Mouse (Mus musculus) bone marrow, adult 2 months (tissue): ENCODE measurements around the gene Hs2st1.

Source experiments
- CTCF ChIP-seq: fragments of 200-500 bp; IDR thresholded peaks from 2 replicates; pipeline ENCODE4 v1.5.1; 2011; ENCODE audit warnings: low read length, control low read depth; ENCODE audit not compliant: control insufficient read depth, insufficient read depth
- POLR2A ChIP-seq: fragments of 200-500 bp; IDR thresholded peaks from 2 replicates; pipeline ENCODE4 v1.6.1; 2011; ENCODE audit warnings: low read depth, mild to moderate bottlenecking, control low read depth, low read length, borderline replicate concordance; ENCODE audit not compliant: control insufficient read depth

DNA sequence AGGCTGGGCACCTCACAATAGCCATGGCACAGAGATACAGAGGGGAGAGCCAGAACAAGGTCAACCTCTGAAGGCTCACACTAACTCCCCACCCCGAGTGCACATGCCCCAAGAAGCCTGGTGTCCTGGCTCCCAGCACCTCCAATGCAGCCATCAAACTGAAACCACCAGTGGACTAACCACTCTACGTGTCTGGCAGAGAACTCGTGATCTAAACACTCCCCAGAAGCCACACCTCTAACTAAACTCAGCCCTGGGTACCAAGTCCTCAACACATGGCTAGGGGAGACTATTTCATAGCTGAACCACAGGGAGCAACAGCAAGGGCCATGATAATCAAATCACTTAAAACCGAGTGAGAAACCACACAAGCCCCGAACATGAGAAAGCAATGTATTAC lies 11.7 kb downstream of the Hs2st1 start:
- TF ChIP-seq CTCF (no peak), POLR2A (no peak)
